Mouse (Mus musculus): ENCODE measurements around the gene Bax.

DNA sequence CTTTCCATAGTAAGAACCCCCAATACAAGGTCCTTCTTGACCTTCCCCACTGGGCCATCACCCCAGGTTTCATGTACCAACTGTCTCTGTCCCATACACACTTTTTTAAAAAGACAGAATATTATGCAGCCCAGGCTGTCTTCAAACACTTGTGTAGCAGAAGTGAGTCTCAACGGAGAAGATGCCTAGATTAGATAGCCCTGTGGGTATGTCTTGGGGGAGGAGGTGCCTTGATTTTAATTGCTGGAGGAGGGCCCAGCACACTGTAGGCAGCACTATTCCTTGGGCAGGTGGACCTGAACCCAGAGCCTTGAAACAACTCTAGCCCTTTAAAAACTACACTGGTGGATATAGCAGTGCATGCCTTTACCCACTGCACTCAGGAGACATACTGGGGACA lies 15.5 kb upstream of the Bax start:
- no peak for TF ChIP-seq CTCF (IDR thresholded peaks at IDR 0.05; ENCODE audit: low read depth, low read length)
- no peak for TF ChIP-seq POLR2A (IDR thresholded peaks at IDR 0.05; ENCODE audit: borderline replicate concordance, low read depth, low read length)

Data from bone marrow macrophage, adult 2 months (primary cell).